Mouse (Mus musculus): ENCODE results near the gene Tanc1.

- TF ChIP-seq CTCF (IDR thresholded peaks at IDR 0.05; ENCODE audit: low read depth) (no peak), EP300 (IDR thresholded peaks at IDR 0.05; ENCODE audit: low read depth) (no peak)
Observed at GRCm38 (mm10) chr2:59820088-59820487, 208.2 kb downstream of the Tanc1 start.
